Mouse (Mus musculus) CH12.LX (cell line): ENCODE measurements around the gene Bhmt2. TPM values are rescaled to one million over a fixed set of nuclear protein-coding genes. Genes with fewer than 3 reads are reported as not detected.

ENCODE experiments used
- DNase-seq: peaks from one replicate; pipeline ENCODE4 v3.0.0-alpha.2; 2013; ENCODE audit errors: extremely low read depth
- H3K27ac ChIP-seq: 2 replicates; pipeline ENCODE4 v1.5.1; 2012; ENCODE audit warnings: low read depth, mild to moderate bottlenecking, control low read depth, moderate library complexity; ENCODE audit not compliant: insufficient read depth
- H3K27me3 ChIP-seq: replicated peaks from 2 replicates; pipeline ENCODE3; 2012; ENCODE audit warnings: inconsistent platforms
- H3K36me3 ChIP-seq, 2 experiments: replicated peaks in 1 of 2; 2 replicates each; pipeline versions ENCODE3 to v1.6.1; 2012; ENCODE audit warnings: inconsistent platforms in 1 of 2, low read length in 1 of 2, mild to moderate bottlenecking in 1 of 2, mixed read lengths in 1 of 2, moderate library complexity in 1 of 2; ENCODE audit not compliant: control insufficient read depth in 1 of 2, insufficient read depth in 1 of 2
- H3K4me1 ChIP-seq, 2 experiments: 2 replicates each; pipeline ENCODE4 v1.6.1; 2012; ENCODE audit warnings: inconsistent platforms in 1 of 2, moderate library complexity in 1 of 2; ENCODE audit not compliant: insufficient read depth in 2 of 2, control insufficient read depth in 1 of 2
- H3K4me2 ChIP-seq: 2 replicates; pipeline ENCODE4 v1.6.1; 2012; ENCODE audit warnings: low read depth, mild to moderate bottlenecking, control low read depth; ENCODE audit not compliant: poor library complexity, insufficient read depth, severe bottlenecking
- H3K4me3 ChIP-seq, 3 experiments: fragments of 150-350 bp in 1 of 3; sonication (generic) in 1 of 3; replicated peaks in 1 of 3; 2 replicates each; pipeline versions ENCODE3 to v1.5.1; 2011 to 2012; ENCODE audit warnings: low read depth in 2 of 3, low read length in 2 of 3, mild to moderate bottlenecking in 2 of 3, moderate library complexity in 2 of 3, control low read depth in 1 of 3, improper control_type of control experiment in 1 of 3, inconsistent platforms in 1 of 3, mixed read lengths in 1 of 3; ENCODE audit not compliant: poor library complexity in 1 of 3
- H3K79me2 ChIP-seq: replicated peaks from 2 replicates; pipeline ENCODE4 v1.6.1; 2012; ENCODE audit warnings: mild to moderate bottlenecking, moderate library complexity; ENCODE audit not compliant: control insufficient read depth, poor library complexity, insufficient read depth, severe bottlenecking; ENCODE audit errors: extremely low read depth
- H3K9ac ChIP-seq: 2 replicates; pipeline ENCODE4 v1.6.1; 2012; ENCODE audit warnings: low read depth, mild to moderate bottlenecking, control low read depth, moderate library complexity; ENCODE audit not compliant: insufficient read depth
- H3K9me3 ChIP-seq: replicated peaks from 2 replicates; pipeline ENCODE3; 2012; ENCODE audit warnings: low read length, inconsistent platforms, mixed read lengths
- CHD2 ChIP-seq: IDR thresholded peaks from 2 replicates; pipeline ENCODE4 v1.6.1; 2011; ENCODE audit warnings: low read length, improper control_type of control experiment
- E2F4 ChIP-seq: IDR thresholded peaks from 2 replicates; pipeline ENCODE4 v1.6.1; 2011; ENCODE audit warnings: low read depth, low read length, improper control_type of control experiment; ENCODE audit not compliant: insufficient replicate concordance
- EP300 ChIP-seq: IDR thresholded peaks from 2 replicates; pipeline ENCODE4 v1.6.1; 2011; ENCODE audit warnings: low read length, improper control_type of control experiment
- ETS1 ChIP-seq: conservative IDR thresholded peaks from 2 replicates; pipeline ENCODE4 v1.6.1; 2012; ENCODE audit warnings: low read depth, mild to moderate bottlenecking, inconsistent platforms, low read length, improper control_type of control experiment, moderate library complexity
- HCFC1 ChIP-seq: IDR thresholded peaks from 2 replicates; pipeline ENCODE4 v1.6.1; 2012; ENCODE audit warnings: low read depth, mild to moderate bottlenecking, inconsistent platforms, low read length, improper control_type of control experiment
- JUN ChIP-seq: IDR thresholded peaks from 2 replicates; pipeline ENCODE4 v1.6.1; 2011; ENCODE audit warnings: low read depth, mild to moderate bottlenecking, low read length, improper control_type of control experiment, moderate library complexity; ENCODE audit not compliant: insufficient read depth
- JUND ChIP-seq: conservative IDR thresholded peaks from 2 replicates; pipeline ENCODE4 v1.6.1; 2011; ENCODE audit warnings: low read depth, low read length, improper control_type of control experiment
- KAT2A ChIP-seq: IDR thresholded peaks from 2 replicates; pipeline ENCODE4 v1.6.1; 2012; ENCODE audit warnings: low read length, improper control_type of control experiment, inconsistent platforms; ENCODE audit not compliant: insufficient replicate concordance
- MAFK ChIP-seq: IDR thresholded peaks from 2 replicates; pipeline ENCODE4 v1.6.1; 2011; ENCODE audit warnings: low read length, improper control_type of control experiment; ENCODE audit not compliant: insufficient replicate concordance
- MAZ ChIP-seq: IDR thresholded peaks from 2 replicates; pipeline ENCODE4 v1.6.1; 2012; ENCODE audit warnings: low read depth, mild to moderate bottlenecking, inconsistent platforms, low read length, improper control_type of control experiment, moderate library complexity
- MEF2A ChIP-seq: IDR thresholded peaks from 2 replicates; pipeline ENCODE4 v1.6.1; 2014; ENCODE audit warnings: low read depth, mild to moderate bottlenecking, inconsistent platforms, low read length, improper control_type of control experiment, borderline replicate concordance
- NELFE ChIP-seq: IDR thresholded peaks from 2 replicates; pipeline ENCODE4 v1.6.1; 2011; ENCODE audit warnings: low read depth, low read length, improper control_type of control experiment
- NRF1 ChIP-seq: IDR thresholded peaks from 2 replicates; pipeline ENCODE4 v1.6.1; 2014; ENCODE audit warnings: low read depth, mild to moderate bottlenecking, inconsistent platforms, low read length, improper control_type of control experiment, moderate library complexity
- PAX5 ChIP-seq: IDR thresholded peaks from 2 replicates; pipeline ENCODE4 v1.6.1; 2012; ENCODE audit warnings: low read length, inconsistent platforms, mixed read lengths
- POLR2A ChIP-seq: IDR thresholded peaks from 2 replicates; pipeline ENCODE4 v1.6.1; 2011; ENCODE audit warnings: low read depth, mild to moderate bottlenecking, improper control_type of control experiment, low read length
- POLR2AphosphoS2 ChIP-seq: IDR thresholded peaks from 2 replicates; pipeline ENCODE4 v1.6.1; 2011; ENCODE audit warnings: low read depth, low read length, improper control_type of control experiment
- RAD21 ChIP-seq: IDR thresholded peaks from 2 replicates; pipeline ENCODE4 v1.6.1; 2011; ENCODE audit warnings: low read depth, mild to moderate bottlenecking, low read length, improper control_type of control experiment, moderate library complexity
- SMC3 ChIP-seq: IDR thresholded peaks from 2 replicates; pipeline ENCODE4 v1.6.1; 2011; ENCODE audit warnings: low read depth, low read length, improper control_type of control experiment
- TBP ChIP-seq: conservative IDR thresholded peaks from 2 replicates; pipeline ENCODE4 v1.6.1; 2011; ENCODE audit warnings: low read depth, low read length, improper control_type of control experiment
- UBTF ChIP-seq: IDR thresholded peaks from 2 replicates; pipeline ENCODE4 v1.6.1; 2012; ENCODE audit warnings: low read depth, mild to moderate bottlenecking, inconsistent platforms, low read length, improper control_type of control experiment, moderate library complexity
- USF1 ChIP-seq: IDR thresholded peaks from 2 replicates; pipeline ENCODE4 v1.6.1; 2014; ENCODE audit warnings: low read depth, mild to moderate bottlenecking, inconsistent platforms, low read length, improper control_type of control experiment
- ZC3H11A ChIP-seq: IDR thresholded peaks from 2 replicates; pipeline ENCODE4 v1.6.1; 2012; ENCODE audit warnings: low read depth, mild to moderate bottlenecking, inconsistent platforms, low read length, improper control_type of control experiment
- ZKSCAN1 ChIP-seq: IDR thresholded peaks from 2 replicates; pipeline ENCODE4 v1.6.1; 2012; ENCODE audit warnings: low read depth, inconsistent platforms, low read length, improper control_type of control experiment, borderline replicate concordance
- ZNF384 ChIP-seq: IDR thresholded peaks from 2 replicates; pipeline ENCODE4 v1.6.1; 2012; ENCODE audit warnings: low read depth, low read length, improper control_type of control experiment, inconsistent platforms
- dilution Hi-C: fragments of 300-500 bp; cut with MboI; formaldehyde crosslinking; loops from 2 replicates; pipeline ENCODE4 v1.14.3; 2020; ENCODE audit warnings: low sequenced_read_pairs; ENCODE audit not compliant: extremely low pct_unique_long_range_greater_than_20kb, extremely low pct_ligation_motif_present
- in situ Hi-C: fragments of 300-500 bp; cut with MboI; formaldehyde crosslinking; loops from 3 replicates; pipeline ENCODE4 v1.14.3; 2019; ENCODE audit warnings: low sequenced_read_pairs, low pct_ligation_motif_present, low pct_unique_long_range_greater_than_20kb, mixed read lengths
- polyA plus RNA-seq: library from polyadenylated mRNA; unstranded; fragments of >175 nt; gene quantifications from 2 replicates; pipeline ENCODE4 v1.2.1, GENCODE M21; 2012; ENCODE audit warnings: low read depth; ENCODE audit not compliant: insufficient read length
- total RNA-seq, 2 experiments: library from RNA; depleted of rRNA; stranded (reverse); fragments of 300-350 nt in 1 of 2; fragments of >200 nt in 1 of 2; gene quantifications; 2 replicates each; pipeline ENCODE4 v1.2.3; 2012 to 2014

Bhmt2 gene
- total and polyA plus RNA-seq, 3 experiments: not detected

- TF ChIP-seq EP300: no peak
- TF ChIP-seq SMC3: no peak
- TF ChIP-seq POLR2A: no peak
- TF ChIP-seq USF1: no peak
- TF ChIP-seq ZC3H11A: no peak
- no peak for TF ChIP-seq KAT2A
- no peak for TF ChIP-seq E2F4
- no peak for TF ChIP-seq TBP
- no peak for TF ChIP-seq NELFE
- no peak for TF ChIP-seq ZNF384
- no peak for TF ChIP-seq MAFK
- no peak for TF ChIP-seq ETS1
These were observed 37.5 kb downstream of the Bhmt2 start for GRCm38 (mm10) chr13:93636561-93636960.

GRCm38 (mm10) chr13:93632927-93633326 is 41.2 kb downstream of the Bhmt2 start:
- H3K79me2 ChIP-seq: no peaks in the 10 kb centered on the region
- no peaks in the 10 kb centered on the region for H3K27me3 ChIP-seq
- no peak overlapping the region for H3K4me2 ChIP-seq
- dilution Hi-C loops: no loop called here
- H3K4me1 ChIP-seq: peaks cover 8 to 10% of the 10 kb centered on the region in 2 experiments; a peak in 3 of 4 replicates
- no peak overlapping the region for H3K27ac ChIP-seq
- no peak overlapping the region for H3K9ac ChIP-seq
- TF ChIP-seq UBTF (no peak), POLR2A (no peak), KAT2A (no peak), MAZ (no peak), NRF1 (no peak), MAFK (no peak), MEF2A (no peak), ZKSCAN1 (no peak), POLR2AphosphoS2 (no peak), JUN (no peak), RAD21 (no peak), JUND (no peak), E2F4 (no peak), PAX5 (no peak), TBP (no peak), ETS1 (no peak), ZC3H11A (no peak), HCFC1 (no peak), CHD2 (no peak)
- TF ChIP-seq, all 38 proteins: peak for 0
- Histone ChIP-seq H3K4me3 (no peak overlapping the region), H3K36me3 (no peaks in the 10 kb centered on the region), H3K9me3 (no peaks in the 10 kb centered on the region)
- DNase-seq: no peak
- in situ Hi-C loops: no loop called here

More at GRCm38 (mm10) chr13:93636561-93636960, 37.5 kb downstream of the Bhmt2 start:
- in situ Hi-C loops: no loop called here
- peaks cover 8 to 13% of the 10 kb centered on the region in 2 experiments for H3K4me1 ChIP-seq
- dilution Hi-C loops: no loop called here
- no peak overlapping the region for H3K27ac ChIP-seq
- H3K36me3 ChIP-seq: no peaks in the 10 kb centered on the region
- H3K4me2 ChIP-seq: no peak overlapping the region
- H3K79me2 ChIP-seq: no peaks in the 10 kb centered on the region
- H3K27me3 ChIP-seq: no peaks in the 10 kb centered on the region
- H3K9ac ChIP-seq: no peak overlapping the region
- no peak for DNase-seq
- no peaks in the 10 kb centered on the region for H3K9me3 ChIP-seq
- no peak overlapping the region for H3K4me3 ChIP-seq
